Mouse (Mus musculus) liver, embryonic 14.5 days (tissue): ENCODE measurements around the gene Gm14137. TPM values are rescaled to one million over a fixed set of nuclear protein-coding genes. Genes with fewer than 3 reads are reported as not detected.
A peak's percentile ranks its signal among the peaks of the same experiment; 100 is the strongest.

ENCODE experiments used
- ATAC-seq: fragments of 200-750 bp; cut with Nextera tagmentation; 2 replicates; pipeline ENCODE4 v1.8.0; 2017; ENCODE audit warnings: moderate number of reproducible peaks, mild to moderate bottlenecking, moderate library complexity; ENCODE audit not compliant: insufficient read depth
- DNase-seq, 3 experiments: peaks; one replicate each; pipeline ENCODE4 v3.0.0-alpha.2; 2012 to 2013; ENCODE audit warnings: low read depth in 3 of 3, low spot score in 3 of 3
- H3K27ac ChIP-seq: fragments of 300-500 bp; sonication (generic); 2 replicates; pipeline ENCODE4 v1.5.1; 2014; ENCODE audit warnings: moderate library complexity, mild to moderate bottlenecking, control low read depth, inconsistent platforms
- H3K27me3 ChIP-seq: fragments of 300-500 bp; sonication (generic); 2 replicates; pipeline ENCODE4 v1.6.1; 2014; ENCODE audit warnings: mild to moderate bottlenecking, low read length, moderate library complexity; ENCODE audit not compliant: control insufficient read depth, insufficient read depth
- H3K36me3 ChIP-seq: fragments of 300-500 bp; sonication (generic); replicated peaks from 2 replicates; pipeline ENCODE4 v1.6.1; 2014; ENCODE audit warnings: low read depth; ENCODE audit not compliant: control insufficient read depth, insufficient read depth
- H3K4me1 ChIP-seq, 2 experiments: fragments of 200-500 bp in 1 of 2; fragments of 300-500 bp in 1 of 2; sonication (generic) in 1 of 2; replicated peaks; 2 replicates each; pipeline ENCODE4 v1.6.1; 2012 to 2014; ENCODE audit warnings: antibody characterized with exemption in 1 of 2, inconsistent platforms in 1 of 2, low read length in 1 of 2; ENCODE audit not compliant: control insufficient read depth in 2 of 2, insufficient read depth in 2 of 2
- H3K4me2 ChIP-seq: fragments of 300-500 bp; sonication (generic); 2 replicates; pipeline ENCODE4 v1.6.1; 2014; ENCODE audit warnings: low read depth, mild to moderate bottlenecking, control low read depth, moderate library complexity
- H3K4me3 ChIP-seq, 2 experiments: fragments of 200-500 bp in 1 of 2; fragments of 300-500 bp in 1 of 2; sonication (generic) in 1 of 2; 2 replicates each; pipeline ENCODE4 v1.5.1; 2012 to 2014; ENCODE audit warnings: low read depth in 2 of 2, low read length in 2 of 2, mild to moderate bottlenecking in 2 of 2, control low read depth in 1 of 2, inconsistent platforms in 1 of 2, moderate library complexity in 1 of 2; ENCODE audit not compliant: insufficient read depth in 1 of 2
- H3K9ac ChIP-seq: fragments of 300-500 bp; sonication (generic); replicated peaks from 2 replicates; pipeline ENCODE4 v1.6.1; 2014; ENCODE audit warnings: mild to moderate bottlenecking, control low read depth, moderate library complexity
- H3K9me3 ChIP-seq: fragments of 300-500 bp; sonication (generic); 2 replicates; pipeline ENCODE4 v1.6.1; 2016; ENCODE audit warnings: low read length, mixed read lengths; ENCODE audit not compliant: control insufficient read depth
- CTCF ChIP-seq: IDR thresholded peaks from 2 replicates; pipeline ENCODE4 v1.5.1; 2016; ENCODE audit warnings: antibody characterized with exemption, low read depth, control low read depth
- EP300 ChIP-seq: IDR thresholded peaks from 2 replicates; pipeline ENCODE4 v1.6.1; 2016; ENCODE audit warnings: antibody characterized with exemption, low read depth
- WGBS: fragments of 180-500 bp; shearing (Covaris S2); extraction: QIAGEN DNeasy Blood & Tissue Kit; methylation state at CpG from one replicate; pipeline ENCODE4 v1.1.7; 2014; ENCODE audit not compliant: insufficient replicate concordance; 5-methylcytosine and 5-hydroxymethylcytosine counted together
- polyA plus RNA-seq, 2 experiments: library from polyadenylated mRNA; depleted of rRNA in 1 of 2; stranded (reverse) in 1 of 2; unstranded in 1 of 2; fragments of >200 nt; fragmentation: Nextera tagmentation in 1 of 2; extraction: Ambion mirVana in 1 of 2; gene quantifications; 2 replicates each; pipeline versions ENCODE4 v1.2.1 to v1.2.3; 2012 to 2014

Gene Gm14137
- polyA plus RNA-seq, 2 experiments, result 0.05 TPM; not detected in 1

DNA sequence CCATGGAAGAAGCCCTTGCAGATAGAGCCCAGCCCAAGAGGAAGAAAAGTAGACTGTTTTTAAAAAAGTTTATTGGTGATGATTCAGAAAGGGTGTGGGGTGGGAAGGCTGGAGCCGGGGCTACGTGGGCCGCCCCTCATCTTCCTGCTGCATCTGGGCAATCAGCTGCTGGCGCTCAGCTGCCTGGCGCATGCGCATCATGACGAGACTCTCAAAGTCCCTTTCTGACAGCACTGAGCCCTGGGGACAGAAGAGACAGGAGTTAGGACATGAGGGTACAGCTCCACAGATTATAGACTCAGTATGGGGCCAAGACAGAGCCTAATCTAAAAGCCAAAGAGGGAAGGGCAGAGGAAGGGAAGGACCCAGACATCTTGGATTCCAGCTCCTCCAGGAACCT is 1.9 kb upstream of the Gm14137 start:
- Histone ChIP-seq H3K4me1 (peaks cover 10 to 12% of the 10 kb centered on the region in 2 experiments), H3K4me2 (no peak overlapping the region; the same call in 1 of the 2 replicates), H3K4me3 (no peak overlapping the region), H3K27ac (no peak overlapping the region), H3K27me3 (peaks cover 13% of the 10 kb centered on the region), H3K36me3 (no peaks in the 10 kb centered on the region), H3K9ac (no peak overlapping the region), H3K9me3 (no peaks in the 10 kb centered on the region)
- TF ChIP-seq CTCF (no peak), EP300 (no peak)
- ATAC-seq, result no peak
- 80% methylated on average over 7 of the region's 7 CpGs for WGBS
- DNase-seq, result no peak

DNA sequence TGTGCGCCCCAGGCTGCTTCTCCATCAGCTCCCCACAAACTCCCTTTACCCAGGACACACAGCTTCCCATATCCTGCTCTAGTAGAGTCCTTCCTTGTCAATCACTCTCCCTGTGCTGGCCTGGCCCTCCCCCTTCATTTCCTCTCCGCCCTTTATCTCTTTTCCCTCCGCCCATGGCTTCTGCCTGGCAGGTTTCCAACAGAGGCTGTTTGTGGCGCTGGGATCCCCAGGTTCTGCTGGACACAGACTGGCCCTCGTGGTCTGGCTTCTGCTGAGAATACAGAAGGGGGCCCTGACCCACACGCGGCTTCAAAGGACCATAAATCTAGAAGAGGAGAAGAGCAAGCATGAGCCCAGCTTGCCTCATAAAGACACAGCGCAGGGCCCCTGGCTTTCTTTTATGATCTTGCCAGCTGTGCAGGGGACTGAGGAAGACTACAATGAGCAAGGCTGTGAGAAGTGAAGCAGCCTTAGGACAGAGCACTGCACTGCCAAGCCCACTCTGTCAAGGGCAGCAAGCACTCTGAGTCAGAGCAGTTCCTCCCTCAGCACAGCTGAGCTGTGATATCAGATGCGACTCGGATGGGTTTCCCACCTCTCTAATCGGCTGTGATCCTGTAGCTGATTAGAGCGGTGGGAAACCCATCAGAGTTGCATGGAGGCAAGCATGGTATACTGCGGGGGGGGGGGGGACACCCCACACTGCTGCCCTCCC is 1.3 kb upstream of the Gm14137 start:
- WGBS, result 10% methylated on average over 13 of the region's 13 CpGs
- Histone ChIP-seq H3K27me3 (peaks cover 7% of the 10 kb centered on the region), H3K4me3 (no peak overlapping the region), H3K4me1 (peaks cover 9 to 12% of the 10 kb centered on the region in 2 experiments), H3K9me3 (no peaks in the 10 kb centered on the region), H3K4me2 (peak overlapping the region; percentile 47), H3K36me3 (no peaks in the 10 kb centered on the region), H3K27ac (no peak overlapping the region), H3K9ac (no peak overlapping the region)
- peak in 2 of 3 experiments; percentile 44 to 49 for DNase-seq
- no peak for TF ChIP-seq EP300
- no peak for TF ChIP-seq CTCF
- peak; percentile 58 for ATAC-seq

DNA sequence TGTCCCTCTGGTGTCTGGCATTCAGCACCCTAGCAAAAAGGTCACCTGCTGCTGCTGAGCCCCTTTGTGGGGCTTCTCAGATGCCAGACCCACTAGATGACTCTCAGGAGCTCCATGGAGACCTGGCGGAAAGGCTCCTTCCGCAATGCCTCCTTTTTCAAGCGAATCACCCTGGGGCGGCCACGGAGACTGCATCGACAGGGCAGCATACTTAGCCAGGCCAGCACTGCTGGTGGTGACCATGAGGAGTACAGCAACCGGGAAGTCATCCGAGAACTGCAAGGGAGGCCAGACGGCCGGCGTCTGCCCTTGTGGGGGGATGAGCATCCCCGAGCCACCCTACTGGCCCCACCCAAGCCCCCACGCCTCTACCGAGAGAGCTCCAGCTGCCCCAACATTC is 557 bp downstream of the Gm14137 start:
- WGBS, result 71% methylated on average over 14 of the region's 14 CpGs
- H3K27me3 ChIP-seq, result no peaks in the 10 kb centered on the region
- no peak for ATAC-seq
- H3K4me3 ChIP-seq, result no peak overlapping the region
- TF ChIP-seq CTCF (no peak), EP300 (no peak)
- no peaks in the 10 kb centered on the region for H3K36me3 ChIP-seq
- H3K9ac ChIP-seq, result no peak overlapping the region
- peaks cover 9 to 12% of the 10 kb centered on the region in 2 experiments for H3K4me1 ChIP-seq
- no peak overlapping the region for H3K27ac ChIP-seq
- no peak for DNase-seq
- H3K9me3 ChIP-seq, result no peaks in the 10 kb centered on the region
- no peak overlapping the region for H3K4me2 ChIP-seq

DNA sequence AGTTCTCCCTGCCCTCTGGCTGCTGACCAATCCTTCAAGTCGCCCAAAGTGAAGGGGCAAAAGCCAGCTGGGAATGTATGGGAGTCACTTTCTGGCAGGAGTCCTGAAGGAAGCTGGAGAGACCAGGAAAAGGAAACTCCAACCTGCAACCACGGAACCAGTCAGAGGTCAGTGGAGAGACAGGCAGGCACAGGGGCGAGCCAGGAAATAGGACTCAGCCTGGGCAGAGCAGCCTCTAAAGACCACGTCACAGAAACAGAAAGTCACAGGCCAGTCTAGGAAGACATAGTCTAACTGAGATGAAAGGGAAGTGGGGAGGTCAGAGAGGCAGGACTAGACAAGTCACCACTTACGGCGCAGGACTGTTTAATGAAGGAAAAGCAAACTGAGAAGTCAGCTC is 1.3 kb downstream of the Gm14137 start:
- H3K9ac ChIP-seq, result no peak overlapping the region
- no peaks in the 10 kb centered on the region for H3K36me3 ChIP-seq
- no peaks in the 10 kb centered on the region for H3K27me3 ChIP-seq
- no peak overlapping the region for H3K27ac ChIP-seq
- H3K4me1 ChIP-seq, result peaks cover 9 to 12% of the 10 kb centered on the region in 2 experiments
- H3K4me2 ChIP-seq, result no peak overlapping the region
- 55% methylated on average over 6 of the region's 6 CpGs for WGBS
- no peak overlapping the region for H3K4me3 ChIP-seq
- TF ChIP-seq CTCF (no peak), EP300 (no peak)
- DNase-seq (no peak), ATAC-seq (no peak)
- no peaks in the 10 kb centered on the region for H3K9me3 ChIP-seq

DNA sequence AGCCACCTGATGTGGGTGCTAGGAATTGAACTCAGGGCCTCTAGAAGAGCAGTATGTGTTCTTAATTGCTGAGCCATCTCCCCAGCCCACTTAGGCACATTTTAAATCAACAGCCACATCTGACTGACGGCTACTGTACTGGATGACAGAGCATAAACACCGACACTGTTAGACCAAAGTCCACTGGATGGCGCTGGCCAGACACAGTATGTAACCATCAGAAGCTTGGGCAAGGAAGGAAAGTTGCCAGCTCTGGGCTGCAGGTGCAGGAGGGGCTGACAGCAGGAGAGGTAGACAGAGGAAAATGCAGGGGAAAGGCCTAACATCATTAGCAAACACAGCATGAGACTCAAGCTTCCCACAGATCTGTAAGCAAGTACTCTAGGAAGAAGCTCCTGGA is 2.5 kb downstream of the Gm14137 start:
- no peak overlapping the region for H3K27ac ChIP-seq
- WGBS, result 58% methylated on average over 3 of the region's 3 CpGs
- no peaks in the 10 kb centered on the region for H3K27me3 ChIP-seq

More for the DNA sequence above, 2.5 kb downstream of the Gm14137 start:
- H3K9ac ChIP-seq, result no peak overlapping the region
- ATAC-seq (no peak), DNase-seq (no peak)
- H3K4me2 ChIP-seq, result no peak overlapping the region
- H3K4me1 ChIP-seq, result peaks cover 9 to 12% of the 10 kb centered on the region in 2 experiments
- no peaks in the 10 kb centered on the region for H3K9me3 ChIP-seq
- no peaks in the 10 kb centered on the region for H3K36me3 ChIP-seq
- no peak overlapping the region for H3K4me3 ChIP-seq
- TF ChIP-seq CTCF, result 0 out of 2 replicates have a peak, but pooled peaks have one; percentile 27
- no peak for TF ChIP-seq EP300
